11 mouse cellular contexts compared by ENCODE assay signal in genomic region chr4:44267437-44267836, GRCm38 (mm10).
"Had no signal": no experiment of that assay in that cellular context is flagged by ENCODE, and none has a peak within 500 bp of the region (broad histone marks: within the 10 kb centered on the region; RNA-seq: fewer than 3 reads in every experiment).

No protein-coding gene starts in this region.

- DNase-seq: right cerebral cortex, adult 18-20 months; right cerebral cortex, postnatal 14 days; right cerebral cortex, postnatal 25 days; right cerebral cortex, postnatal 4 days; spleen, adult 18-20 months; thymus, adult 18-20 months; thymus, adult 2 months; thymus, postnatal 14 days; thymus, postnatal 25 days; thymus, postnatal 36 days; thymus, postnatal 4 days had no signal
